Mouse (Mus musculus): ENCODE measurements around the gene Ankmy1. TPM values are rescaled to one million over a fixed set of nuclear protein-coding genes. Genes with fewer than 3 reads are reported as not detected.

Ankmy1 gene
- total RNA-seq, 2 experiments from 2014 or later: not detected

GRCm38 (mm10) chr1:92833987-92834706 lies 68.6 kb downstream of the Ankmy1 start:
- ATAC-seq (replicated peaks; ENCODE audit: low FRiP score, poor library complexity, severe bottlenecking): no peak

GRCm38 (mm10) chr1:92832011-92833010 lies 70.4 kb downstream of the Ankmy1 start:
- ATAC-seq (replicated peaks; ENCODE audit: low FRiP score, poor library complexity, severe bottlenecking): no peak

- ATAC-seq (replicated peaks; ENCODE audit: low FRiP score, poor library complexity, severe bottlenecking): no peak
These were observed 71.3 kb downstream of the Ankmy1 start, which contains the start of gene Gpc1 for GRCm38 (mm10) chr1:92831188-92832001. TSS of gene Gpc1 (plus strand) at chr1:92831645.

GRCm38 (mm10) chr1:92830626-92831187 lies 72.0 kb downstream of the Ankmy1 start:
- no peak for ATAC-seq (replicated peaks; ENCODE audit: low FRiP score, poor library complexity, severe bottlenecking)

- ATAC-seq (replicated peaks; ENCODE audit: low FRiP score, poor library complexity, severe bottlenecking): no peak
These were observed 86.9 kb downstream of the Ankmy1 start for GRCm38 (mm10) chr1:92815756-92816294.

- no peak for ATAC-seq (replicated peaks; ENCODE audit: low FRiP score, poor library complexity, severe bottlenecking)
These were observed 87.6 kb downstream of the Ankmy1 start for GRCm38 (mm10) chr1:92815100-92815499.

GRCm38 (mm10) chr1:92814319-92814718 lies 88.4 kb downstream of the Ankmy1 start:
- no peak for ATAC-seq (replicated peaks; ENCODE audit: low FRiP score, poor library complexity, severe bottlenecking)

Other genes starting within 250 kb of the Ankmy1 start
- gene Gpc1, start 71.3 kb downstream of the Ankmy1 start, total RNA-seq (2015; ENCODE audit: low replicate concordance): 8.2 and 9.6 TPM in 2 replicates
- 6.8 and 7.4 TPM in 2 replicates for gene Gpc1, start 71.3 kb downstream of the Ankmy1 start, total RNA-seq (2017; ENCODE audit: low replicate concordance)
- 5.4 TPM in 1 of 2 replicates, not detected in the other for gene Dusp28, start 4.1 kb upstream of the Ankmy1 start, total RNA-seq (2015; ENCODE audit: low replicate concordance)
- 0.68 TPM in 1 of 2 replicates, not detected in the other for gene Dusp28, start 4.1 kb upstream of the Ankmy1 start, total RNA-seq (2017; ENCODE audit: low replicate concordance)
- gene Rnpepl1, start 7.9 kb upstream of the Ankmy1 start, total RNA-seq (2015; ENCODE audit: low replicate concordance): 8.4 and 13.6 TPM in 2 replicates
- 3.8 and 14.1 TPM in 2 replicates for gene Rnpepl1, start 7.9 kb upstream of the Ankmy1 start, total RNA-seq (2017; ENCODE audit: low replicate concordance)
- 1.9 TPM in 1 of 2 replicates, not detected in the other for gene Capn10, start 31.5 kb upstream of the Ankmy1 start, total RNA-seq (2015; ENCODE audit: low replicate concordance)
- 2.1 and 18.5 TPM in 2 replicates for gene Capn10, start 31.5 kb upstream of the Ankmy1 start, total RNA-seq (2017; ENCODE audit: low replicate concordance)
- gene Gpr35, start 48.0 kb upstream of the Ankmy1 start, total RNA-seq (2015; ENCODE audit: low replicate concordance): 1.2 and 4.2 TPM in 2 replicates
- gene Gpr35, start 48.0 kb upstream of the Ankmy1 start, total RNA-seq (2017; ENCODE audit: low replicate concordance): 1.1 and 3.2 TPM in 2 replicates
- not detected in 2 replicates for gene Aqp12, start 103.4 kb upstream of the Ankmy1 start, total RNA-seq (2015; ENCODE audit: low replicate concordance)
- not detected in 2 replicates for gene Aqp12, start 103.4 kb upstream of the Ankmy1 start, total RNA-seq (2017; ENCODE audit: low replicate concordance)
- not detected in 2 replicates for gene Kif1a, start 199.0 kb upstream of the Ankmy1 start, total RNA-seq (2015; ENCODE audit: low replicate concordance)
- under 0.01 TPM in 1 of 2 replicates, not detected in the other for gene Kif1a, start 199.0 kb upstream of the Ankmy1 start, total RNA-seq (2017; ENCODE audit: low replicate concordance)
- not detected in 2 replicates for gene Agxt, start 232.3 kb upstream of the Ankmy1 start, total RNA-seq (2015; ENCODE audit: low replicate concordance)
- gene Agxt, start 232.3 kb upstream of the Ankmy1 start, total RNA-seq (2017; ENCODE audit: low replicate concordance): not detected in 2 replicates

Measured in erythroblast, adult 5-6 weeks (primary cell).